Mouse (Mus musculus) liver, adult (tissue): Measurements from ENCODE around the gene Bcr.

Source experiments
- GATA4 ChIP-seq: IDR thresholded peaks from 2 replicates; pipeline ENCODE4 v1.6.1; 2014; ENCODE audit warnings: mild to moderate bottlenecking, low read length; ENCODE audit not compliant: insufficient replicate concordance

The Bcr gene

GRCm38 (mm10) chr10:75165825-75166481, 105.6 kb downstream of the Bcr start:
- TF ChIP-seq GATA4: no peak

GRCm38 (mm10) chr10:75166601-75167000, 106.2 kb downstream of the Bcr start:
- no peak for TF ChIP-seq GATA4

GRCm38 (mm10) chr10:75170207-75170850, 109.9 kb downstream of the Bcr start:
- TF ChIP-seq GATA4: no peak

- TF ChIP-seq GATA4: no peak
Observed at GRCm38 (mm10) chr10:75173056-75173455, 112.7 kb downstream of the Bcr start.

- no peak for TF ChIP-seq GATA4
Observed at GRCm38 (mm10) chr10:75173712-75174111, 113.3 kb downstream of the Bcr start.

- no peak for TF ChIP-seq GATA4
Observed at GRCm38 (mm10) chr10:75176494-75176893, 116.1 kb downstream of the Bcr start.

GRCm38 (mm10) chr10:75178911-75179310, 118.5 kb downstream of the Bcr start:
- TF ChIP-seq GATA4: no peak

- no peak for TF ChIP-seq GATA4
Observed at GRCm38 (mm10) chr10:75182151-75182774, 121.9 kb downstream of the Bcr start.

GRCm38 (mm10) chr10:75184826-75185225, 124.4 kb downstream of the Bcr start:
- TF ChIP-seq GATA4: no peak

GRCm38 (mm10) chr10:75186551-75186950, 126.2 kb downstream of the Bcr start:
- TF ChIP-seq GATA4: no peak

- TF ChIP-seq GATA4: no peak
Observed at GRCm38 (mm10) chr10:75187366-75188056, 127.1 kb downstream of the Bcr start.

GRCm38 (mm10) chr10:75191647-75192046, 131.3 kb downstream of the Bcr start:
- no peak for TF ChIP-seq GATA4

- TF ChIP-seq GATA4: no peak
Observed at GRCm38 (mm10) chr10:75197817-75198216, 137.4 kb downstream of the Bcr start.

GRCm38 (mm10) chr10:75200733-75201132, 140.3 kb downstream of the Bcr start:
- no peak for TF ChIP-seq GATA4

- no peak for TF ChIP-seq GATA4
Observed at GRCm38 (mm10) chr10:75206192-75206591, 145.8 kb downstream of the Bcr start.

GRCm38 (mm10) chr10:75210841-75211240, 150.4 kb downstream of the Bcr start:
- no peak for TF ChIP-seq GATA4
